Mouse (Mus musculus) liver, embryonic 15.5 days (tissue): ENCODE data around the gene Nif3l1. TPM values are rescaled to one million over a fixed set of nuclear protein-coding genes. Genes with fewer than 3 reads are reported as not detected.

ENCODE experiments used
- ATAC-seq: fragments of 200-750 bp; cut with Nextera tagmentation; 2 replicates; pipeline ENCODE4 v1.8.0; 2017; ENCODE audit warnings: moderate number of reproducible peaks, mild to moderate bottlenecking, moderate library complexity; ENCODE audit not compliant: insufficient read depth
- H3K27ac ChIP-seq: fragments of 300-500 bp; sonication (generic); replicated peaks from 2 replicates; pipeline ENCODE4 v1.5.1; 2015; ENCODE audit warnings: mild to moderate bottlenecking, inconsistent platforms
- H3K27me3 ChIP-seq: fragments of 300-500 bp; sonication (generic); 2 replicates; pipeline ENCODE4 v1.6.1; 2015; ENCODE audit warnings: mild to moderate bottlenecking, inconsistent platforms
- H3K36me3 ChIP-seq: fragments of 300-500 bp; sonication (generic); replicated peaks from 2 replicates; pipeline ENCODE4 v1.6.1; 2015; ENCODE audit warnings: moderate library complexity, mild to moderate bottlenecking, inconsistent platforms
- H3K4me1 ChIP-seq: fragments of 300-500 bp; sonication (generic); replicated peaks from 2 replicates; pipeline ENCODE4 v1.6.1; 2015; ENCODE audit warnings: inconsistent platforms
- H3K4me2 ChIP-seq: fragments of 300-500 bp; sonication (generic); 2 replicates; pipeline ENCODE4 v1.6.1; 2015; ENCODE audit warnings: moderate library complexity, mild to moderate bottlenecking, inconsistent platforms
- H3K4me3 ChIP-seq: fragments of 300-500 bp; sonication (generic); replicated peaks from 2 replicates; pipeline ENCODE4 v1.5.1; 2015; ENCODE audit warnings: mild to moderate bottlenecking, inconsistent platforms
- H3K9ac ChIP-seq: fragments of 300-500 bp; sonication (generic); 2 replicates; pipeline ENCODE4 v1.6.1; 2015; ENCODE audit warnings: moderate library complexity, mild to moderate bottlenecking, inconsistent platforms
- H3K9me3 ChIP-seq: fragments of 300-500 bp; sonication (generic); replicated peaks from 2 replicates; pipeline ENCODE4 v1.6.1; 2016; ENCODE audit warnings: inconsistent platforms
- WGBS: fragments of 180-500 bp; shearing (Covaris S2); methylation state at CpG from one replicate; pipeline ENCODE4 v1.1.7; 2015; ENCODE audit warnings: mixed read lengths; ENCODE audit not compliant: insufficient replicate concordance; 5-methylcytosine and 5-hydroxymethylcytosine counted together
- polyA plus RNA-seq: library from polyadenylated mRNA; unstranded; fragments of >200 nt; fragmentation: Nextera tagmentation; extraction: Ambion mirVana; gene quantifications from 2 replicates; pipeline ENCODE4 v1.2.1, GENCODE M21; 2015

Gene Nif3l1
- polyA plus RNA-seq, 1 experiment from 2014 or later = 13.2 TPM

- H3K9me3 ChIP-seq = no peaks in the 10 kb centered on the region
- no peak overlapping the region for H3K4me3 ChIP-seq
- ATAC-seq = no peak
- no peak overlapping the region for H3K27ac ChIP-seq
- H3K9ac ChIP-seq = no peak overlapping the region
- H3K4me2 ChIP-seq = no peak overlapping the region
- 75% methylated on average over 6 of the region's 6 CpGs for WGBS
- no peaks in the 10 kb centered on the region for H3K4me1 ChIP-seq
- no peaks in the 10 kb centered on the region for H3K27me3 ChIP-seq
- peaks cover 75% of the 10 kb centered on the region for H3K36me3 ChIP-seq
Observed at GRCm38 (mm10) chr1:58454316-58454715, 9.4 kb downstream of the Nif3l1 start.

- no peak overlapping the region for H3K4me2 ChIP-seq
- H3K4me1 ChIP-seq = no peaks in the 10 kb centered on the region
- no peak for ATAC-seq
- peaks cover 84% of the 10 kb centered on the region for H3K36me3 ChIP-seq
- no peak overlapping the region for H3K4me3 ChIP-seq
- H3K27me3 ChIP-seq = no peaks in the 10 kb centered on the region
- H3K27ac ChIP-seq = no peak overlapping the region
- H3K9ac ChIP-seq = no peak overlapping the region
- no peaks in the 10 kb centered on the region for H3K9me3 ChIP-seq
- 82% methylated on average over 5 of the region's 5 CpGs for WGBS
Observed at GRCm38 (mm10) chr1:58458175-58458574, 13.2 kb downstream of the Nif3l1 start.

GRCm38 (mm10) chr1:58458867-58459266 lies 13.9 kb downstream of the Nif3l1 start:
- Histone ChIP-seq H3K36me3 (peaks cover 84% of the 10 kb centered on the region), H3K4me1 (no peaks in the 10 kb centered on the region)
- 77% methylated on average over 2 of the region's 2 CpGs for WGBS

GRCm38 (mm10) chr1:58460566-58460965 lies 15.6 kb downstream of the Nif3l1 start:
- 80% methylated on average over 3 of the region's 3 CpGs for WGBS
- peaks cover 93% of the 10 kb centered on the region for H3K36me3 ChIP-seq

More at GRCm38 (mm10) chr1:58458867-58459266, 13.9 kb downstream of the Nif3l1 start:
- Histone ChIP-seq H3K9me3 (no peaks in the 10 kb centered on the region), H3K4me2 (no peak overlapping the region), H3K27me3 (no peaks in the 10 kb centered on the region), H3K4me3 (no peak overlapping the region), H3K9ac (no peak overlapping the region), H3K27ac (no peak overlapping the region)
- no peak for ATAC-seq

GRCm38 (mm10) chr1:58463935-58464334 lies 19.0 kb downstream of the Nif3l1 start:
- no peak for ATAC-seq
- 88% methylated on average over 2 of the region's 2 CpGs for WGBS
- H3K4me3 ChIP-seq = no peak overlapping the region
- no peak overlapping the region for H3K27ac ChIP-seq
- no peaks in the 10 kb centered on the region for H3K9me3 ChIP-seq
- H3K4me1 ChIP-seq = no peaks in the 10 kb centered on the region
- H3K4me2 ChIP-seq = no peak overlapping the region
- no peaks in the 10 kb centered on the region for H3K27me3 ChIP-seq
- H3K9ac ChIP-seq = no peak overlapping the region
- peaks cover 93% of the 10 kb centered on the region for H3K36me3 ChIP-seq

More at GRCm38 (mm10) chr1:58460566-58460965, 15.6 kb downstream of the Nif3l1 start:
- Histone ChIP-seq H3K4me1 (no peaks in the 10 kb centered on the region), H3K9me3 (no peaks in the 10 kb centered on the region), H3K27ac (no peak overlapping the region), H3K4me2 (no peak overlapping the region), H3K27me3 (no peaks in the 10 kb centered on the region), H3K9ac (no peak overlapping the region), H3K4me3 (no peak overlapping the region)
- ATAC-seq = no peak

- H3K4me3 ChIP-seq = no peak overlapping the region
- no peaks in the 10 kb centered on the region for H3K4me1 ChIP-seq
- H3K27me3 ChIP-seq = no peaks in the 10 kb centered on the region
- H3K27ac ChIP-seq = no peak overlapping the region
- ATAC-seq = no peak
- 85% methylated on average over 4 of the region's 4 CpGs for WGBS
- peaks cover 95% of the 10 kb centered on the region for H3K36me3 ChIP-seq
- no peak overlapping the region for H3K4me2 ChIP-seq
- H3K9me3 ChIP-seq = no peaks in the 10 kb centered on the region
- H3K9ac ChIP-seq = no peak overlapping the region
Observed at GRCm38 (mm10) chr1:58465042-58465441, 20.1 kb downstream of the Nif3l1 start.

GRCm38 (mm10) chr1:58465561-58465960 lies 20.6 kb downstream of the Nif3l1 start:
- Histone ChIP-seq H3K4me1 (no peaks in the 10 kb centered on the region), H3K27ac (no peak overlapping the region), H3K4me2 (no peak overlapping the region), H3K27me3 (no peaks in the 10 kb centered on the region), H3K36me3 (peaks cover 95% of the 10 kb centered on the region), H3K4me3 (no peak overlapping the region), H3K9ac (no peak overlapping the region), H3K9me3 (no peaks in the 10 kb centered on the region)
- WGBS = 91% methylated on average over 4 of the region's 4 CpGs
- no peak for ATAC-seq

- Histone ChIP-seq H3K36me3 (peaks cover 89% of the 10 kb centered on the region), H3K9ac (no peak overlapping the region), H3K4me1 (0 out of 2 replicates have a peak, but pooled peaks cover 4% of the 10 kb centered on the region), H3K9me3 (no peaks in the 10 kb centered on the region), H3K4me3 (no peak overlapping the region), H3K4me2 (no peak overlapping the region), H3K27ac (no peak overlapping the region), H3K27me3 (no peaks in the 10 kb centered on the region)
- ATAC-seq = no peak
- WGBS = 86% methylated on average over 8 of the region's 8 CpGs
Observed at GRCm38 (mm10) chr1:58475662-58476061, 30.7 kb downstream of the Nif3l1 start.

GRCm38 (mm10) chr1:58482647-58483046 lies 37.7 kb downstream of the Nif3l1 start:
- peaks cover 89% of the 10 kb centered on the region for H3K36me3 ChIP-seq
- no peak for ATAC-seq
- 83% methylated on average over 4 of the region's 4 CpGs for WGBS

GRCm38 (mm10) chr1:58495603-58496002 lies 50.7 kb downstream of the Nif3l1 start:
- no peak for ATAC-seq
- no peak overlapping the region for H3K27ac ChIP-seq
- H3K9ac ChIP-seq = no peak overlapping the region
- no peak overlapping the region for H3K4me2 ChIP-seq
- no peaks in the 10 kb centered on the region for H3K27me3 ChIP-seq
- H3K4me1 ChIP-seq = no peaks in the 10 kb centered on the region
- 82% methylated on average over 6 of the region's 6 CpGs for WGBS
- peaks cover 95% of the 10 kb centered on the region for H3K36me3 ChIP-seq
- no peak overlapping the region for H3K4me3 ChIP-seq
- H3K9me3 ChIP-seq = no peaks in the 10 kb centered on the region

More at GRCm38 (mm10) chr1:58482647-58483046, 37.7 kb downstream of the Nif3l1 start:
- Histone ChIP-seq H3K27ac (no peak overlapping the region), H3K4me1 (no peaks in the 10 kb centered on the region), H3K9ac (no peak overlapping the region), H3K9me3 (no peaks in the 10 kb centered on the region), H3K27me3 (no peaks in the 10 kb centered on the region), H3K4me2 (no peak overlapping the region), H3K4me3 (no peak overlapping the region)

GRCm38 (mm10) chr1:58497678-58498077 lies 52.7 kb downstream of the Nif3l1 start:
- H3K4me3 ChIP-seq = no peak overlapping the region
- no peaks in the 10 kb centered on the region for H3K27me3 ChIP-seq
- H3K9me3 ChIP-seq = no peaks in the 10 kb centered on the region
- peaks cover 11% of the 10 kb centered on the region for H3K4me1 ChIP-seq
- H3K4me2 ChIP-seq = no peak overlapping the region
- H3K9ac ChIP-seq = no peak overlapping the region
- H3K27ac ChIP-seq = no peak overlapping the region
- 80% methylated on average over 4 of the region's 4 CpGs for WGBS
- ATAC-seq = no peak
- H3K36me3 ChIP-seq = peaks cover 80% of the 10 kb centered on the region

- WGBS = 70% methylated on average over 1 of the region's 1 CpGs
- ATAC-seq = no peak
- Histone ChIP-seq H3K9me3 (no peaks in the 10 kb centered on the region), H3K4me1 (peaks cover 22% of the 10 kb centered on the region), H3K4me3 (no peak overlapping the region), H3K9ac (no peak overlapping the region), H3K27me3 (no peaks in the 10 kb centered on the region), H3K27ac (no peak overlapping the region), H3K4me2 (no peak overlapping the region), H3K36me3 (peaks cover 71% of the 10 kb centered on the region)
Observed at GRCm38 (mm10) chr1:58498758-58499157, 53.8 kb downstream of the Nif3l1 start.
